9 mouse cellular contexts compared by ENCODE assay signal in the genomic region with DNA sequence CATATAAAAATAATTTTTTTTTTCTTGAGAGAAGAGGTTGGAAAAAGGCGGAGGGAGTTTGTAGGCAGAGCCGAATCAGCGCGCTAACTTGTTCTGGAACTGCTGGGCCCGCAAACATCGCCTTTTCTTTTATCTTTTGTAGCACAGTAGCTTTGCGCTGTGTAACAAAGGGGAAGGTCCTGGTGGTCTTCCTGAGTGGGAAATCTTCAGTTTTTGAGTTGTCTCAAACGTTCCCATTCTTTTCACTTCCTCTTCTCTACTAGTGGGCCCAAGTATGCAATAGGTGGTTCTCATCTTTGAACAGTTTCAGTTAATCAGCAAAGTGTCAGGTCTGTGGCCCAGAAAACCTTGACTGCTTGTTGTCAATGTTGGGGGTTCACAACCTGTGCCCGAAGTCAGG. TPM values are rescaled to one million over a fixed set of nuclear protein-coding genes. Genes with fewer than 3 reads are reported as not detected.
DNase-seq lines count a peak whose midpoint lies in the region; ATAC-seq and TF ChIP-seq lines count a peak whose summit lies in the region.
"Had no signal": no experiment of that assay in that cellular context is flagged by ENCODE, and none has a peak within 500 bp of the region (broad histone marks: within the 10 kb centered on the region; RNA-seq: fewer than 3 reads in every experiment).

No protein-coding gene starts in this region.

- no peak for ATAC-seq in heart, embryonic 16.5 days (replicated peaks; ENCODE audit: extremely low read depth, insufficient read depth, low FRiP score)
- ATAC-seq in hindbrain, embryonic 12.5 days (ENCODE audit: low FRiP score): no peak; the same call in 1 of the 2 replicates
- peak; percentile 10; the same call in 1 of the 2 replicates for ATAC-seq in midbrain, embryonic 11.5 days (ENCODE audit: low FRiP score)

- H3K4me1 ChIP-seq in heart, embryonic 16.5 days (ENCODE audit: control insufficient read depth, insufficient read depth, low read length): peaks cover 39% of the 10 kb centered on the region
- H3K4me1 ChIP-seq in MEL (ENCODE audit: control insufficient read depth in 1 of 2, insufficient read depth in 2 of 2, low read length in 2 of 2): peaks cover 0 to 13% of the 10 kb centered on the region in 2 experiments; a peak in 2 of 4 replicates
- peaks cover 39% of the 10 kb centered on the region for H3K4me1 ChIP-seq in hindbrain, embryonic 12.5 days
- peaks cover 18% of the 10 kb centered on the region for H3K4me1 ChIP-seq in midbrain, embryonic 11.5 days (ENCODE audit: control insufficient read depth, insufficient read depth, low read length)

- peaks cover 34% of the 10 kb centered on the region for H3K79me2 ChIP-seq in MEL (ENCODE audit: control insufficient read depth, insufficient read depth, low read length, poor library complexity)

- peak in 1 of 2 experiments; percentile 20; a peak in 1 of 4 replicates for TF ChIP-seq EP300 in MEL (IDR thresholded peaks at IDR 0.05; ENCODE audit: low read depth in 1 of 2, low read length in 2 of 2)

- H3K4me3 ChIP-seq in heart, embryonic 16.5 days (ENCODE audit: low read length): peak overlapping the region; percentile 80
- H3K4me3 ChIP-seq in MEL (ENCODE audit: control insufficient read depth in 1 of 2, insufficient read depth in 1 of 2, low read depth in 2 of 2, low read length in 2 of 2): peak overlapping the region; percentile 65 to 95
- peak overlapping the region; percentile 72 for H3K4me3 ChIP-seq in hindbrain, embryonic 12.5 days
- peak overlapping the region; percentile 50 for H3K4me3 ChIP-seq in midbrain, embryonic 11.5 days (ENCODE audit: low read depth, low read length)

- H3K27me3 ChIP-seq in heart, embryonic 16.5 days (ENCODE audit: control insufficient read depth, insufficient read depth, low read length): no peaks in the 10 kb centered on the region
- H3K27me3 ChIP-seq in MEL (ENCODE audit: control insufficient read depth in 1 of 2, insufficient read depth in 2 of 2, low read length in 2 of 2): peaks cover 3 to 5% of the 10 kb centered on the region in 2 experiments; a peak in 2 of 4 replicates
- peaks cover 3% of the 10 kb centered on the region; the same call in 1 of the 2 replicates for H3K27me3 ChIP-seq in hindbrain, embryonic 12.5 days
- H3K27me3 ChIP-seq in midbrain, embryonic 11.5 days (ENCODE audit: control insufficient read depth, insufficient read depth, low read length): no peaks in the 10 kb centered on the region

- no peak for DNase-seq in heart, adult 18-20 months
- DNase-seq in MEL (ENCODE audit: low read depth, low spot score) (peak; percentile 65), adipocyte (ENCODE audit: low spot score) (no peak)
- peak; percentile 89 for DNase-seq in midbrain, embryonic 11.5 days (ENCODE audit: low spot score, missing footprints)
- DNase-seq in layer of hippocampus, adult 8-10 months (ENCODE audit: low spot score in 2 of 2): no peak
- DNase-seq in left cerebral cortex, postnatal 25 days (ENCODE audit: low spot score in 2 of 2): no peak

- intact Hi-C loops in left cerebral cortex, postnatal 25 days (cut with DNase I): no loop called here

- WGBS in heart, embryonic 16.5 days: 39% methylated on average over 9 of the region's 9 CpGs
- WGBS in hindbrain, embryonic 12.5 days: 37% methylated on average over 9 of the region's 9 CpGs
- 31% methylated on average over 9 of the region's 9 CpGs for WGBS in midbrain, embryonic 11.5 days

- no peak for TF ChIP-seq RAD21 in MEL (IDR thresholded peaks at IDR 0.05; ENCODE audit: low read depth, low read length)

- no peaks in the 10 kb centered on the region for H3K9me3 ChIP-seq in heart, embryonic 16.5 days (replicated peaks; ENCODE audit: control insufficient read depth, low read length)
- no peaks in the 10 kb centered on the region for H3K9me3 ChIP-seq in MEL (replicated peaks; ENCODE audit: insufficient read depth, low read length)
- H3K9me3 ChIP-seq in hindbrain, embryonic 12.5 days (replicated peaks): no peaks in the 10 kb centered on the region
- no peaks in the 10 kb centered on the region for H3K9me3 ChIP-seq in midbrain, embryonic 11.5 days (ENCODE audit: control insufficient read depth, low read length)

- peak overlapping the region; percentile 65 for H3K4me2 ChIP-seq in heart, embryonic 16.5 days (ENCODE audit: low read depth, low read length)
- H3K4me2 ChIP-seq in hindbrain, embryonic 12.5 days (replicated peaks): peak overlapping the region; percentile 100
- peak overlapping the region; percentile 99 for H3K4me2 ChIP-seq in midbrain, embryonic 11.5 days

- peak overlapping the region; percentile 59 for H3K9ac ChIP-seq in heart, embryonic 16.5 days (ENCODE audit: low read length)
- peak overlapping the region; percentile 80 for H3K9ac ChIP-seq in MEL (ENCODE audit: control insufficient read depth, low read depth, low read length, poor library complexity, severe bottlenecking)
- H3K9ac ChIP-seq in hindbrain, embryonic 12.5 days: peak overlapping the region; percentile 41
- H3K9ac ChIP-seq in midbrain, embryonic 11.5 days (ENCODE audit: low read length): peak overlapping the region; percentile 59; the same call in 1 of the 2 replicates

- peaks cover 6% of the 10 kb centered on the region for H3K36me3 ChIP-seq in heart, embryonic 16.5 days (ENCODE audit: control insufficient read depth, insufficient read depth)
- peaks cover 0 to 18% of the 10 kb centered on the region in 2 experiments; a peak in 2 of 4 replicates for H3K36me3 ChIP-seq in MEL (ENCODE audit: control insufficient read depth in 1 of 2, insufficient read depth in 2 of 2, low read length in 2 of 2)
- peaks cover 10% of the 10 kb centered on the region for H3K36me3 ChIP-seq in hindbrain, embryonic 12.5 days
- H3K36me3 ChIP-seq in midbrain, embryonic 11.5 days (ENCODE audit: control insufficient read depth, insufficient read depth, low read length): peaks cover 9% of the 10 kb centered on the region; the same call in 1 of the 2 replicates

- H3K27ac ChIP-seq in heart, embryonic 16.5 days (ENCODE audit: low read length): peak overlapping the region; percentile 63; the same call in 1 of the 2 replicates
- H3K27ac ChIP-seq in MEL (ENCODE audit: control insufficient read depth, low read depth, low read length): peak overlapping the region; percentile 85
- peak overlapping the region; percentile 23; the same call in 1 of the 2 replicates for H3K27ac ChIP-seq in hindbrain, embryonic 12.5 days
- no peak overlapping the region for H3K27ac ChIP-seq in midbrain, embryonic 11.5 days (ENCODE audit: low read depth, low read length)

- TF ChIP-seq POLR2A in MEL (IDR thresholded peaks at IDR 0.05; ENCODE audit: control insufficient read depth in 1 of 2, insufficient read depth in 1 of 2, low read depth in 1 of 2, low read length in 2 of 2, poor library complexity in 1 of 2): 0 out of 4 replicates have a peak, but pooled peaks of 1 of the 2 experiments have one; percentile 7

- no peak for TF ChIP-seq CTCF in MEL (IDR thresholded peaks at IDR 0.05 in 2 of 3, conservative IDR thresholded peaks at IDR 0.05 in 1 of 3; ENCODE audit: control insufficient read depth in 1 of 3, insufficient read depth in 1 of 3, low read depth in 2 of 3, low read length in 3 of 3, poor library complexity in 1 of 3, severe bottlenecking in 1 of 3)

RNA-seq across cellular contexts. Expression of a gene that starts 0.5 kb away (rescaled TPM):
- 17.7 and 18.2 TPM in 2 replicates for polyA plus RNA-seq in heart, embryonic 16.5 days (2015; fragmentation: Nextera tagmentation; extraction: Ambion mirVana)
- total RNA-seq in heart, adult 18-20 months (2021): 1 to 10 TPM; 6.5 TPM
- 20.2 and 29.5 TPM in 2 replicates for total RNA-seq in MEL (2012; rRNA removed)
- 10 to 100 TPM in 1 of 2 experiments, not detected in 1; 50.9 TPM for polyA plus RNA-seq in MEL (2012; ENCODE audit: insufficient read depth in 1 of 2, insufficient read length in 2 of 2, low read depth in 1 of 2, low replicate concordance in 2 of 2, missing spikeins in 1 of 2)
- polyA plus RNA-seq in hindbrain, embryonic 12.5 days (2016; fragmentation: Nextera tagmentation; extraction: Ambion mirVana): 21.5 and 21.7 TPM in 2 replicates
- 20.0 and 22.5 TPM in 2 replicates for polyA plus RNA-seq in midbrain, embryonic 11.5 days (2014; fragmentation: Nextera tagmentation; extraction: Ambion mirVana)
- 10 to 100 TPM in 2 of 4 experiments, 1 to 10 TPM in 2; 8.1 to 10.5 (median 9.8) TPM for total RNA-seq in layer of hippocampus, adult 8-10 months (2022)
- total RNA-seq in left cerebral cortex, postnatal 25 days (2021): 1 to 10 TPM; 7.0 to 8.7 TPM

RNA-seq across cellular contexts. Expression of a gene that starts 12.6 kb away (rescaled TPM):
- polyA plus RNA-seq in heart, embryonic 16.5 days (2015; fragmentation: Nextera tagmentation; extraction: Ambion mirVana): 0.11 and 0.24 TPM in 2 replicates
- not detected for total RNA-seq in heart, adult 18-20 months (2021)
- 0.33 and 0.46 TPM in 2 replicates for total RNA-seq in MEL (2012; rRNA removed)
- under 1 TPM in 1 of 2 experiments, not detected in 1; 0.31 TPM for polyA plus RNA-seq in MEL (2012; ENCODE audit: insufficient read depth in 1 of 2, insufficient read length in 2 of 2, low read depth in 1 of 2, low replicate concordance in 2 of 2, missing spikeins in 1 of 2)
- polyA plus RNA-seq in hindbrain, embryonic 12.5 days (2016; fragmentation: Nextera tagmentation; extraction: Ambion mirVana): 0.09 and 0.10 TPM in 2 replicates
- 0.05 and 0.12 TPM in 2 replicates for polyA plus RNA-seq in midbrain, embryonic 11.5 days (2014; fragmentation: Nextera tagmentation; extraction: Ambion mirVana)
- under 1 TPM in 2 of 4 experiments, not detected in 2; 0.16 to 0.35 TPM for total RNA-seq in layer of hippocampus, adult 8-10 months (2022)
- under 1 TPM; 0.23 to 0.34 TPM for total RNA-seq in left cerebral cortex, postnatal 25 days (2021)

RNA-seq across cellular contexts. Expression of a gene that starts 24.9 kb away (rescaled TPM):
- not detected in 2 replicates for polyA plus RNA-seq in heart, embryonic 16.5 days (2015; fragmentation: Nextera tagmentation; extraction: Ambion mirVana)
- total RNA-seq in heart, adult 18-20 months (2021): not detected
- not detected in 2 replicates for total RNA-seq in MEL (2012; rRNA removed)
- not detected for polyA plus RNA-seq in MEL (2012; ENCODE audit: insufficient read depth in 1 of 2, insufficient read length in 2 of 2, low read depth in 1 of 2, low replicate concordance in 2 of 2, missing spikeins in 1 of 2)
- polyA plus RNA-seq in hindbrain, embryonic 12.5 days (2016; fragmentation: Nextera tagmentation; extraction: Ambion mirVana): not detected in 2 replicates
- polyA plus RNA-seq in midbrain, embryonic 11.5 days (2014; fragmentation: Nextera tagmentation; extraction: Ambion mirVana): not detected in 2 replicates
- total RNA-seq in layer of hippocampus, adult 8-10 months (2022): not detected
- total RNA-seq in left cerebral cortex, postnatal 25 days (2021): not detected
- total RNA-seq: megakaryocyte progenitor cell, adult 5-6 weeks had no signal

RNA-seq across cellular contexts. Expression of a gene that starts 29.1 kb away (rescaled TPM):
- 0.14 TPM in 1 of 2 replicates, not detected in the other for polyA plus RNA-seq in heart, embryonic 16.5 days (2015; fragmentation: Nextera tagmentation; extraction: Ambion mirVana)
- total RNA-seq in heart, adult 18-20 months (2021): not detected
- total RNA-seq in MEL (2012; rRNA removed): not detected in 2 replicates
- polyA plus RNA-seq in MEL (2012; ENCODE audit: insufficient read depth in 1 of 2, insufficient read length in 2 of 2, low read depth in 1 of 2, low replicate concordance in 2 of 2, missing spikeins in 1 of 2): not detected
- polyA plus RNA-seq in hindbrain, embryonic 12.5 days (2016; fragmentation: Nextera tagmentation; extraction: Ambion mirVana): not detected in 2 replicates
- 0.22 TPM in 1 of 2 replicates, not detected in the other for polyA plus RNA-seq in midbrain, embryonic 11.5 days (2014; fragmentation: Nextera tagmentation; extraction: Ambion mirVana)
- total RNA-seq in layer of hippocampus, adult 8-10 months (2022): not detected
- not detected for total RNA-seq in left cerebral cortex, postnatal 25 days (2021)
- total RNA-seq: megakaryocyte progenitor cell, adult 5-6 weeks had no signal

RNA-seq across cellular contexts. Expression of a gene that starts 43.5 kb away (rescaled TPM):
- polyA plus RNA-seq in heart, embryonic 16.5 days (2015; fragmentation: Nextera tagmentation; extraction: Ambion mirVana): not detected in 2 replicates
- not detected for total RNA-seq in heart, adult 18-20 months (2021)
- not detected in 2 replicates for total RNA-seq in MEL (2012; rRNA removed)
- polyA plus RNA-seq in MEL (2012; ENCODE audit: insufficient read depth in 1 of 2, insufficient read length in 2 of 2, low read depth in 1 of 2, low replicate concordance in 2 of 2, missing spikeins in 1 of 2): not detected
- polyA plus RNA-seq in hindbrain, embryonic 12.5 days (2016; fragmentation: Nextera tagmentation; extraction: Ambion mirVana): not detected in 2 replicates
- polyA plus RNA-seq in midbrain, embryonic 11.5 days (2014; fragmentation: Nextera tagmentation; extraction: Ambion mirVana): not detected in 2 replicates
- total RNA-seq in layer of hippocampus, adult 8-10 months (2022): not detected
- total RNA-seq in left cerebral cortex, postnatal 25 days (2021): not detected
- total RNA-seq: megakaryocyte progenitor cell, adult 5-6 weeks had no signal

Comparison
In these comparisons a context has a peak if more than half of its experiments do, and no peak if none do; other contexts are left out.
1. DNase-seq: peak in MEL (single experiment) and midbrain, embryonic 11.5 days (single experiment); none in heart, adult 18-20 months (0 of 2), adipocyte (single experiment), layer of hippocampus, adult 8-10 months (0 of 2) and left cerebral cortex, postnatal 25 days (0 of 2).
2. Peak in every context shown above with its lines, with median percentiles within 50 percentile points of each other: H3K4me2 ChIP-seq, H3K4me3 ChIP-seq and H3K9ac ChIP-seq.